Mouse (Mus musculus) liver, embryonic 13.5 days (tissue): Measurements from ENCODE around the gene Hist1h2bm. TPM values are rescaled to one million over a fixed set of nuclear protein-coding genes. Genes with fewer than 3 reads are reported as not detected.
"Not testable (repeated sequence)": the region's sequence is repeated elsewhere in the genome, so short reads cannot be mapped to it uniquely, and the experiment has no call there.

Experiments
- ATAC-seq: fragments of 200-750 bp; cut with Nextera tagmentation; 2 replicates; pipeline ENCODE4 v1.8.0; 2017; ENCODE audit warnings: low read depth, mild to moderate bottlenecking, moderate number of reproducible peaks, moderate library complexity
- DNase-seq: peaks from one replicate; pipeline ENCODE4 v3.0.0; 2022
- H3K27ac ChIP-seq: fragments of 300-500 bp; sonication (generic); 2 replicates; pipeline ENCODE4 v1.5.1; 2015; ENCODE audit warnings: moderate library complexity, mild to moderate bottlenecking, inconsistent platforms
- H3K27me3 ChIP-seq: fragments of 300-500 bp; sonication (generic); 2 replicates; pipeline ENCODE4 v1.6.1; 2015; ENCODE audit warnings: mild to moderate bottlenecking, inconsistent platforms
- H3K36me3 ChIP-seq: fragments of 300-500 bp; sonication (generic); 2 replicates; pipeline ENCODE4 v1.6.1; 2015; ENCODE audit warnings: mild to moderate bottlenecking, inconsistent platforms
- H3K4me1 ChIP-seq: fragments of 300-500 bp; sonication (generic); replicated peaks from 2 replicates; pipeline ENCODE4 v1.6.1; 2015; ENCODE audit warnings: inconsistent platforms
- H3K4me2 ChIP-seq: fragments of 300-500 bp; sonication (generic); 2 replicates; pipeline ENCODE4 v1.6.1; 2015; ENCODE audit warnings: inconsistent platforms, mild to moderate bottlenecking, moderate library complexity
- H3K4me3 ChIP-seq: fragments of 300-500 bp; sonication (generic); replicated peaks from 2 replicates; pipeline ENCODE4 v1.5.1; 2015; ENCODE audit warnings: mild to moderate bottlenecking, inconsistent platforms
- H3K9ac ChIP-seq: fragments of 300-500 bp; sonication (generic); 2 replicates; pipeline ENCODE4 v1.6.1; 2015; ENCODE audit warnings: mild to moderate bottlenecking, inconsistent platforms
- H3K9me3 ChIP-seq: fragments of 300-500 bp; sonication (generic); replicated peaks from 2 replicates; pipeline ENCODE4 v1.6.1; 2016; ENCODE audit warnings: inconsistent platforms
- WGBS: fragments of 180-500 bp; shearing (Covaris S2); methylation state at CpG from one replicate; pipeline ENCODE4 v1.1.7; 2015; ENCODE audit not compliant: insufficient replicate concordance; 5-methylcytosine and 5-hydroxymethylcytosine counted together
- polyA plus RNA-seq: library from polyadenylated mRNA; unstranded; fragments of >200 nt; fragmentation: Nextera tagmentation; extraction: Ambion mirVana; gene quantifications from 2 replicates; pipeline ENCODE4 v1.2.1, GENCODE M21; 2015

The Hist1h2bm gene
- polyA plus RNA-seq, 1 experiment from 2014 or later, result 8.6 TPM

- Histone ChIP-seq H3K4me2 (peak overlapping the region; percentile 80), H3K27ac (peak overlapping the region; percentile 96), H3K9ac (peak overlapping the region; percentile 81), H3K27me3 (no peaks in the 10 kb centered on the region), H3K9me3 (no peaks in the 10 kb centered on the region), H3K4me1 (peaks cover 41% of the 10 kb centered on the region), H3K36me3 (no peaks in the 10 kb centered on the region), H3K4me3 (peak overlapping the region; percentile 63)
- ATAC-seq, result peak; percentile 60
- DNase-seq, result peak; percentile 73
- WGBS, result 1% methylated on average over 21 of the region's 21 CpGs
Observed at GRCm38 (mm10) chr13:21734010-21734905, 12.4 kb downstream of the Hist1h2bm start.

GRCm38 (mm10) chr13:21734906-21735767 lies 13.3 kb downstream of the Hist1h2bm start, which contains the start of gene Hist1h4j:
TSS of gene Hist1h4j (plus strand) at chr13:21735064.
- ATAC-seq (peak; percentile 90), DNase-seq (peak; percentile 79)
- Histone ChIP-seq H3K4me1 (peaks cover 41% of the 10 kb centered on the region), H3K9ac (peak within 1 kb of the TSS; percentile 81), H3K4me3 (peak within 1 kb of the TSS; percentile 63), H3K27ac (peak within 1 kb of the TSS; percentile 96), H3K4me2 (peak within 1 kb of the TSS; percentile 80)
- not testable (repeated sequence) for H3K36me3 ChIP-seq, H3K9me3 ChIP-seq, H3K27me3 ChIP-seq
- WGBS, result under 1% methylated on average over 42 of the region's 56 CpGs

- DNase-seq, result no peak
- H3K4me2 ChIP-seq, result no peak overlapping the region
- H3K27ac ChIP-seq, result no peak overlapping the region
- H3K9me3 ChIP-seq, result no peaks in the 10 kb centered on the region
- H3K9ac ChIP-seq, result no peak overlapping the region
- H3K36me3 ChIP-seq, result 0 out of 2 replicates have a peak, but pooled peaks cover 4% of the 10 kb centered on the region
- no peaks in the 10 kb centered on the region for H3K27me3 ChIP-seq
- ATAC-seq, result no peak
- H3K4me3 ChIP-seq, result no peak overlapping the region
- H3K4me1 ChIP-seq, result peaks cover 30% of the 10 kb centered on the region
- whole genome bisulfite sequencing, result 44% methylated on average over 1 of the region's 1 CpGs
Observed at GRCm38 (mm10) chr13:21745006-21745405, 23.2 kb downstream of the Hist1h2bm start.

- no peaks in the 10 kb centered on the region for H3K9me3 ChIP-seq
- DNase-seq, result no peak
- H3K9ac ChIP-seq, result peak overlapping the region; percentile 87
- no peak for ATAC-seq
- H3K27me3 ChIP-seq, result no peaks in the 10 kb centered on the region
- H3K4me3 ChIP-seq, result peak overlapping the region; percentile 69
- 0 out of 2 replicates have a peak, but pooled peaks cover 4% of the 10 kb centered on the region for H3K36me3 ChIP-seq
- 3% methylated on average over 5 of the region's 5 CpGs for WGBS
- H3K4me1 ChIP-seq, result peaks cover 42% of the 10 kb centered on the region
- peak overlapping the region; percentile 97 for H3K27ac ChIP-seq
- H3K4me2 ChIP-seq, result peak overlapping the region; percentile 80
Observed at GRCm38 (mm10) chr13:21749387-21750158, 27.7 kb downstream of the Hist1h2bm start.

GRCm38 (mm10) chr13:21750159-21751017 lies 28.5 kb downstream of the Hist1h2bm start, which contains the start of gene Hist1h4k:
TSS of gene Hist1h4k (minus strand) at chr13:21750505.
- H3K4me3 ChIP-seq, result peak within 1 kb of the TSS; percentile 69
- peak; percentile 88 for DNase-seq
- peak within 1 kb of the TSS; percentile 87 for H3K9ac ChIP-seq
- WGBS, result under 1% methylated on average over 49 of the region's 56 CpGs
- H3K27me3 ChIP-seq, H3K9me3 ChIP-seq, H3K36me3 ChIP-seq: not testable (repeated sequence)
- H3K27ac ChIP-seq, result peak within 1 kb of the TSS; percentile 99
- H3K4me1 ChIP-seq, result peaks cover 41% of the 10 kb centered on the region
- peak; percentile 63 for ATAC-seq
- peak within 1 kb of the TSS; percentile 80 for H3K4me2 ChIP-seq

GRCm38 (mm10) chr13:21751417-21751816 lies 29.6 kb downstream of the Hist1h2bm start:
- peak overlapping the region; percentile 99 for H3K27ac ChIP-seq
- peak overlapping the region; percentile 58 for H3K4me3 ChIP-seq
- H3K4me2 ChIP-seq, result peak overlapping the region; percentile 78
- H3K9me3 ChIP-seq, result no peaks in the 10 kb centered on the region
- H3K4me1 ChIP-seq, result peaks cover 38% of the 10 kb centered on the region
- H3K27me3 ChIP-seq, result no peaks in the 10 kb centered on the region
- ATAC-seq (no peak), DNase-seq (no peak)
- peak overlapping the region; percentile 83 for H3K9ac ChIP-seq
- 0 out of 2 replicates have a peak, but pooled peaks cover 4% of the 10 kb centered on the region for H3K36me3 ChIP-seq

- no peak for ATAC-seq
- Histone ChIP-seq H3K9me3 (no peaks in the 10 kb centered on the region), H3K36me3 (0 out of 2 replicates have a peak, but pooled peaks cover 4% of the 10 kb centered on the region), H3K4me2 (peak overlapping the region; percentile 78), H3K4me1 (peaks cover 37% of the 10 kb centered on the region), H3K4me3 (peak overlapping the region; percentile 58), H3K27me3 (no peaks in the 10 kb centered on the region), H3K9ac (peak overlapping the region; percentile 83), H3K27ac (peak overlapping the region; percentile 99)
- DNase-seq, result no peak
- 50% methylated on average over 3 of the region's 3 CpGs for WGBS
Observed at GRCm38 (mm10) chr13:21751827-21752226, 30.0 kb downstream of the Hist1h2bm start.

GRCm38 (mm10) chr13:21752356-21752755 lies 30.5 kb downstream of the Hist1h2bm start:
- Histone ChIP-seq H3K27ac (peak overlapping the region; percentile 99), H3K9me3 (no peaks in the 10 kb centered on the region), H3K9ac (peak overlapping the region; percentile 83), H3K27me3 (no peaks in the 10 kb centered on the region), H3K36me3 (0 out of 2 replicates have a peak, but pooled peaks cover 3% of the 10 kb centered on the region), H3K4me1 (peaks cover 38% of the 10 kb centered on the region), H3K4me3 (peak overlapping the region; percentile 58), H3K4me2 (peak overlapping the region; percentile 78)
- DNase-seq, result no peak
- 35% methylated on average over 3 of the region's 3 CpGs for WGBS
- no peak for ATAC-seq

- peaks cover 35% of the 10 kb centered on the region for H3K4me1 ChIP-seq
- WGBS, result under 1% methylated on average over 10 of the region's 10 CpGs
- no peaks in the 10 kb centered on the region for H3K27me3 ChIP-seq
- ATAC-seq (no peak), DNase-seq (no peak)
- peak overlapping the region; percentile 83 for H3K9ac ChIP-seq
- no peaks in the 10 kb centered on the region for H3K36me3 ChIP-seq
- H3K4me3 ChIP-seq, result peak overlapping the region; percentile 58
- no peaks in the 10 kb centered on the region for H3K9me3 ChIP-seq
- H3K4me2 ChIP-seq, result peak overlapping the region; percentile 78
- peak overlapping the region; percentile 99 for H3K27ac ChIP-seq
Observed at GRCm38 (mm10) chr13:21753051-21753523, 31.2 kb downstream of the Hist1h2bm start.
